8 mouse cellular contexts compared by ENCODE assay signal in genomic region chr19:41745941-41746557, GRCm38 (mm10). TPM values are rescaled to one million over a fixed set of nuclear protein-coding genes. Genes with fewer than 3 reads are reported as not detected.
DNase-seq lines count a peak whose midpoint lies in the region; ATAC-seq lines count a peak whose summit lies in the region.

No protein-coding gene starts in this region.

- H3K4me2 ChIP-seq in embryonic facial prominence, embryonic 11.5 days (ENCODE audit: low read depth, low read length) = no peak overlapping the region
- H3K4me2 ChIP-seq in hindbrain, embryonic 12.5 days (replicated peaks) = no peak overlapping the region

- H3K4me3 ChIP-seq in embryonic facial prominence, embryonic 11.5 days (ENCODE audit: low read depth, low read length) = no peak overlapping the region
- H3K4me3 ChIP-seq in hindbrain, embryonic 12.5 days = no peak overlapping the region

- peaks cover 16% of the 10 kb centered on the region for H3K27me3 ChIP-seq in embryonic facial prominence, embryonic 11.5 days (ENCODE audit: control insufficient read depth, insufficient read depth, low read length)
- H3K27me3 ChIP-seq in hindbrain, embryonic 12.5 days = peaks cover 41% of the 10 kb centered on the region

- peak; percentile 23 for DNase-seq in gastrocnemius, postnatal 10 days
- no peak for DNase-seq in gastrocnemius, postnatal 25 days
- no peak for DNase-seq in embryonic facial prominence, embryonic 11.5 days (ENCODE audit: low spot score)
- peak; percentile 67 to 87 for DNase-seq in layer of hippocampus, postnatal 14 days (ENCODE audit: low spot score in 2 of 2)
- DNase-seq in ovary, postnatal 14 days (ENCODE audit: low spot score) = peak; percentile 16
- no peak for DNase-seq in spleen, adult 12 weeks (ENCODE audit: low spot score)
- DNase-seq in lung, postnatal 4 days = no peak

- no peak overlapping the region for H3K9ac ChIP-seq in embryonic facial prominence, embryonic 11.5 days (replicated peaks; ENCODE audit: low read length)
- H3K9ac ChIP-seq in hindbrain, embryonic 12.5 days = no peak overlapping the region

- no peaks in the 10 kb centered on the region for H3K36me3 ChIP-seq in embryonic facial prominence, embryonic 11.5 days (replicated peaks; ENCODE audit: control insufficient read depth, insufficient read depth, low read depth, low read length)
- H3K36me3 ChIP-seq in hindbrain, embryonic 12.5 days = no peaks in the 10 kb centered on the region

- peaks cover 4% of the 10 kb centered on the region; the same call in 1 of the 2 replicates for H3K4me1 ChIP-seq in embryonic facial prominence, embryonic 11.5 days (ENCODE audit: control insufficient read depth, insufficient read depth, low read length)
- H3K4me1 ChIP-seq in hindbrain, embryonic 12.5 days = peaks cover 70% of the 10 kb centered on the region

- whole genome bisulfite sequencing in embryonic facial prominence, embryonic 11.5 days = 55% methylated on average over 15 of the region's 15 CpGs
- WGBS in hindbrain, embryonic 12.5 days = 33% methylated on average over 15 of the region's 15 CpGs

- peak; percentile 37; the same call in 1 of the 2 replicates for ATAC-seq in embryonic facial prominence, embryonic 11.5 days (replicated peaks; ENCODE audit: insufficient number of reproducible peaks, low FRiP score, low TSS enrichment, low read depth)
- ATAC-seq in hindbrain, embryonic 12.5 days (ENCODE audit: low FRiP score) = peak; percentile 88

- H3K9me3 ChIP-seq in embryonic facial prominence, embryonic 11.5 days (replicated peaks; ENCODE audit: control insufficient read depth, low read length) = no peaks in the 10 kb centered on the region
- H3K9me3 ChIP-seq in hindbrain, embryonic 12.5 days (replicated peaks) = no peaks in the 10 kb centered on the region

- H3K27ac ChIP-seq in embryonic facial prominence, embryonic 11.5 days (replicated peaks; ENCODE audit: low read depth, low read length) = no peak overlapping the region
- H3K27ac ChIP-seq in hindbrain, embryonic 12.5 days = peak overlapping the region; percentile 81

RNA-seq across cellular contexts. Expression of gene Slit1, which starts 2.6 kb away (rescaled TPM):
- 1 to 10 TPM; 1.6 TPM for total RNA-seq in gastrocnemius, postnatal 10 days (2021)
- total RNA-seq in gastrocnemius, postnatal 25 days (2021) = under 1 TPM; 0.59 to 0.79 TPM
- polyA plus RNA-seq in embryonic facial prominence, embryonic 11.5 days (2014; fragmentation: Nextera tagmentation; extraction: Ambion mirVana) = 2.1 TPM in 2 replicates
- polyA plus RNA-seq in hindbrain, embryonic 12.5 days (2016; fragmentation: Nextera tagmentation; extraction: Ambion mirVana) = 28.9 and 31.9 TPM in 2 replicates
- 100 to 1,000 TPM; 143 to 146 TPM for total RNA-seq in layer of hippocampus, postnatal 14 days (2021)

RNA-seq across cellular contexts. Expression of gene Arhgap19, which starts 55.8 kb away (rescaled TPM):
- total RNA-seq in gastrocnemius, postnatal 10 days (2021) = 10 to 100 TPM in 1 of 2 experiments, 1 to 10 TPM in 1; 9.5 to 11.6 TPM
- total RNA-seq in gastrocnemius, postnatal 25 days (2021) = 1 to 10 TPM; 6.1 to 8.1 TPM
- polyA plus RNA-seq in embryonic facial prominence, embryonic 11.5 days (2014; fragmentation: Nextera tagmentation; extraction: Ambion mirVana) = 47.6 and 48.1 TPM in 2 replicates
- 22.4 and 23.2 TPM in 2 replicates for polyA plus RNA-seq in hindbrain, embryonic 12.5 days (2016; fragmentation: Nextera tagmentation; extraction: Ambion mirVana)
- 1 to 10 TPM; 3.5 to 4.1 TPM for total RNA-seq in layer of hippocampus, postnatal 14 days (2021)

Comparison
In these comparisons a context has a peak if more than half of its experiments do, and no peak if none do; other contexts are left out.
1. DNase-seq: peak in gastrocnemius, postnatal 10 days (single experiment), layer of hippocampus, postnatal 14 days (2 of 2) and ovary, postnatal 14 days (single experiment); none in gastrocnemius, postnatal 25 days (single experiment), embryonic facial prominence, embryonic 11.5 days (single experiment), spleen, adult 12 weeks (single experiment) and lung, postnatal 4 days (0 of 2).
2. RNA of gene Slit1, which starts 2.6 kb away (total RNA-seq): 143 to 146 TPM in layer of hippocampus, postnatal 14 days; 1.6 TPM in gastrocnemius, postnatal 10 days and 0.59 to 0.79 TPM in gastrocnemius, postnatal 25 days; every median in the first group is over 10 times any median in the second.